18 mouse cellular contexts compared by ENCODE assay signal in the genomic region with DNA sequence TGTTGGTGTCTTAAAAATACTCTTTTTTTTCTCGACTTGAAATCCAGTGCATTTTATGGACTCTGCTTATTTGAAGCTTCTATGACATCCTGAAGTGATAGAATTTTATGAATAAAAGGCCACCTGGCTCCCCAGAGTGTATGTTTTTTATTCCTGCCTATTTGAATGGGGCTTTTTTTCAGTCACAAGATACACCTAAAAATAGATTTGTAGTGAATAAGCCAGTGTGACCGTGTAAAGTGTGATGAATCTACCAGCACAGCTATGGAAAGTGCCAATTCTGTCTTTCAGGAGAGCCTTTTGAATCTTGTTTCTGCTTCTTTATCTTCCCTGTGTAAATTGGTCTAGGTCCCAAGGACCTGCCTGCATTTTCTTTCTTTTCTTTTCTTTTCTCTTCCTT.
DNase-seq lines count a peak whose midpoint lies in the region; TF ChIP-seq lines count a peak whose summit lies in the region.
"Had no signal": no experiment of that assay in that cellular context is flagged by ENCODE, and none has a peak within 500 bp of the region (broad histone marks: within the 10 kb centered on the region; RNA-seq: fewer than 3 reads in every experiment).

No protein-coding gene starts in this region.

- no peaks in the 10 kb centered on the region for H3K27me3 ChIP-seq in CH12.LX (replicated peaks)
- H3K27me3 ChIP-seq: Patski had no signal

- H3K4me3 ChIP-seq in CH12.LX (replicated peaks in 1 of 3; ENCODE audit: low read depth in 2 of 3, low read length in 2 of 3, poor library complexity in 1 of 3) = peak overlapping the region in 2 of 3 experiments; percentile 30 to 59

- H3K79me2 ChIP-seq in CH12.LX (replicated peaks; ENCODE audit: control insufficient read depth, extremely low read depth, insufficient read depth, poor library complexity, severe bottlenecking) = no peaks in the 10 kb centered on the region

- no peak for TF ChIP-seq POLR2A in CH12.LX (IDR thresholded peaks at IDR 0.05; ENCODE audit: low read depth, low read length)

- no peak overlapping the region for H3K27ac ChIP-seq in CH12.LX (ENCODE audit: insufficient read depth, low read depth)

- peaks cover 5 to 51% of the 10 kb centered on the region in 2 experiments; a peak in 3 of 4 replicates for H3K4me1 ChIP-seq in CH12.LX (ENCODE audit: control insufficient read depth in 1 of 2, insufficient read depth in 2 of 2)

- TF ChIP-seq RAD21 in CH12.LX (IDR thresholded peaks at IDR 0.05; ENCODE audit: low read depth, low read length) = no peak

- H3K4me2 ChIP-seq in CH12.LX (ENCODE audit: insufficient read depth, low read depth, poor library complexity, severe bottlenecking) = peak overlapping the region; percentile 36; the same call in 1 of the 2 replicates

- H3K36me3 ChIP-seq in CH12.LX (replicated peaks in 1 of 2; ENCODE audit: control insufficient read depth in 1 of 2, insufficient read depth in 1 of 2, low read length in 1 of 2) = no peaks in the 10 kb centered on the region
- H3K36me3 ChIP-seq: G1E had no signal

- dilution Hi-C loops in CH12.LX (cut with MboI; ENCODE audit: extremely low pct_ligation_motif_present, extremely low pct_unique_long_range_greater_than_20kb, low sequenced_read_pairs) = no loop called here

- no peak for TF ChIP-seq CTCF in CH12.LX (conservative IDR thresholded peaks at IDR 0.05 in 1 of 2, IDR thresholded peaks at IDR 0.05 in 1 of 2; ENCODE audit: low read depth in 2 of 2, low read length in 2 of 2)

- in situ Hi-C loops in CH12.LX (cut with MboI; ENCODE audit: low pct_ligation_motif_present, low pct_unique_long_range_greater_than_20kb, low sequenced_read_pairs) = no loop called here

- no peak overlapping the region for H3K9ac ChIP-seq in CH12.LX (ENCODE audit: insufficient read depth, low read depth)

- H3K9me3 ChIP-seq in CH12.LX (replicated peaks; ENCODE audit: low read length) = no peaks in the 10 kb centered on the region
- H3K9me3 ChIP-seq: G1E had no signal

- DNase-seq in CH12.LX (ENCODE audit: extremely low read depth) = peak; percentile 78
- peak; percentile 22 for DNase-seq in brain, adult 2 months (ENCODE audit: low read depth, low spot score)
- DNase-seq in lung, postnatal 10 days = no peak
- no peak for DNase-seq in frontal cortex, postnatal 36 days (ENCODE audit: low spot score in 2 of 2)
- DNase-seq: adrenal gland, adult 2 months; adrenal gland, adult 8-10 months; adrenal gland, postnatal 10 days; adrenal gland, postnatal 14 days; adrenal gland, postnatal 25 days; adrenal gland, postnatal 36 days; B cell, adult 2 months; cerebellum, adult 11 months; cerebellum, adult 11-12 months; cerebellum, adult 18-20 months; cerebellum, adult 2 months; cerebellum, adult 8-10 months had no signal

- peak; percentile 61; the same call in 1 of the 2 replicates for TF ChIP-seq EP300 in CH12.LX (IDR thresholded peaks at IDR 0.05; ENCODE audit: low read length)

TF ChIP-seq in CH12.LX, 34 proteins besides CTCF, POLR2A, EP300 and RAD21:
- TF ChIP-seq MAFK (IDR thresholded peaks at IDR 0.05; ENCODE audit: insufficient replicate concordance, low read length) (no peak), ZKSCAN1 (IDR thresholded peaks at IDR 0.05; ENCODE audit: borderline replicate concordance, low read depth, low read length) (no peak), MEF2A (IDR thresholded peaks at IDR 0.05; ENCODE audit: borderline replicate concordance, low read depth, low read length) (peak; percentile 93), SMC3 (IDR thresholded peaks at IDR 0.05; ENCODE audit: low read depth, low read length) (no peak), ETS1 (conservative IDR thresholded peaks at IDR 0.05; ENCODE audit: low read depth, low read length) (peak; percentile 50; the same call in 1 of the 2 replicates), TCF12 (IDR thresholded peaks at IDR 0.05; ENCODE audit: low read depth, low read length) (peak; percentile 51; the same call in 1 of the 2 replicates), ELF1 (IDR thresholded peaks at IDR 0.05; ENCODE audit: low read depth, low read length) (no peak), BHLHE40 (IDR thresholded peaks at IDR 0.05; ENCODE audit: low read depth, low read length) (peak; percentile 60), KAT2A (IDR thresholded peaks at IDR 0.05; ENCODE audit: insufficient replicate concordance, low read length) (no peak), TBP (conservative IDR thresholded peaks at IDR 0.05; ENCODE audit: low read depth, low read length) (0 out of 2 replicates have a peak, but pooled peaks have one; percentile 21), HCFC1 (IDR thresholded peaks at IDR 0.05; ENCODE audit: low read depth, low read length) (no peak), ZNF384 (IDR thresholded peaks at IDR 0.05; ENCODE audit: low read depth, low read length) (0 out of 2 replicates have a peak, but pooled peaks have one; percentile 40), USF2 (conservative IDR thresholded peaks at IDR 0.05; ENCODE audit: low read depth, low read length) (no peak), SIN3A (IDR thresholded peaks at IDR 0.05; ENCODE audit: low read length) (0 out of 2 replicates have a peak, but pooled peaks have one; percentile 33)

Comparison
In these comparisons a context has a peak if more than half of its experiments do, and no peak if none do; other contexts are left out.
1. DNase-seq: peak in CH12.LX (single experiment) and brain, adult 2 months (single experiment); none in lung, postnatal 10 days (single experiment) and frontal cortex, postnatal 36 days (0 of 2).